Mouse (Mus musculus) heart, postnatal 10 days (tissue): ENCODE data around the gene Tekt5. TPM values are rescaled to one million over a fixed set of nuclear protein-coding genes. Genes with fewer than 3 reads are reported as not detected.

ENCODE experiments used
- DNase-seq, 2 experiments: peaks; one replicate each; pipeline ENCODE4 v3.0.0; 2021
- intact Hi-C: fragments of 180-260 bp; cut with DNase I; formaldehyde crosslinking; loops from one replicate; pipeline ENCODE4 v1.15.1; 2025
- total RNA-seq, 2 experiments: library from RNA; stranded (reverse); gene quantifications; 2 replicates each; pipeline ENCODE4 v1.2.3; 2021

The Tekt5 gene
- total RNA-seq, 2 experiments from 2014 or later = 0.22 TPM; not detected in 1

DNA sequence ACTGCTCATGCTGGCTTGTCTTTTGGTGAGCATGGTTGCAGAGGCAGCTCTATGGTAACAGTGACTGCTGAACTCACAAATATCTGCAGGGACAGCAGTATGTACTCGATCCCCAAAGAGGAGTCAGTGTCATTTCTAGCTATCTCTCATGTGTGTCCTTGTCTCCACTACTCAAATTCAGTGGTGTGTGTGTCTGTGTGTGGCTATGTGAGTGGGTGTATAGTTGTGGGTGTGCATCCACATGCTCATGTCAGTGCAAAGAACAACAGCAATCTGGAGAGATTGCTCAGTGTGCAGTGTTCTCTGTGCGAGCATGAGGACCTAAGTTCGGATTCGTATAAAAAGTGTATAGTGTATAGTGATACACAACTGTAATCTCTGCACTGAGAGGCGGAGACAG is 56.7 kb downstream of the Tekt5 start:
- intact Hi-C loops = no loop called here

DNA sequence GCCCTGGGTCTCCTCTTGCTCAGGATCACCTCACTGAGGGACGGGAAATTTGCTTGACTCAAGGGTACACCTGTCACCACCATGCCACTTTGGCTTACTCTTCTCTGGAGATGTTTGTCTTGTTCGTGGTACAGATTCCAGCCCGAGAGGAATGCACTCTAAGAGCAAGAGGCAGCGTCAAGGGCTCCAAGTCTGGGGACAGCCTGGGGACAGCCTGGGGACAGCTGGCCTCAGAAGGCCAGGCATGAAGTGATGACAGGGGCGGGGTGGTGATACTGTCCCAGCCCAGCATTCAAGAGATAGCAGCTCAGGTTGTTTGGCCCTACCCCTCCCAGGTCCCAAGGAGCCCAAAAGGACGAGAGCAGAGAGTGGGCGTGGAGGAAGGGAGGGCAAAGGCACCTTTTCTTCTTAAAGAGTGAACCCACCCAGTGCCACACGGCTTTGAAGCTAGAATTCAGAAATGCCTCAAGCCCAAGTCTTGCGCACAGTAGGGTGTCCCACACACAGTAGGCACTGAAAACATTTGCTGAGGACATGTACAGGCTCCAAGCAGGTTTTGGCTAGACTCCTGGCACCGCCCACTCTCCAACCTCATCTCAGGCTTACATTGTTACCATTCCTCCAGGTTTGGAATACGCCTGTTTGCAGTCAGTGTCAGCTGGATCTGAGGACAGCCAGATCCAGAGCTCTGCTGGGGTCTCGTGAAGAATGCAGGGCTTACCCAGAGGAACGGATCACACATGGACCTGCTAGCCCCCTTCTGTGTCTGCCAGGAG is 57.7 kb downstream of the Tekt5 start:
- peak; percentile 57 to 71 for DNase-seq
- intact Hi-C loops = loop anchor here (2.0 kb wide), 1 partner anchor 23 kb away; no protein-coding TSS in a partner anchor

More for the DNA sequence above, 56.7 kb downstream of the Tekt5 start:
- DNase-seq = no peak

DNA sequence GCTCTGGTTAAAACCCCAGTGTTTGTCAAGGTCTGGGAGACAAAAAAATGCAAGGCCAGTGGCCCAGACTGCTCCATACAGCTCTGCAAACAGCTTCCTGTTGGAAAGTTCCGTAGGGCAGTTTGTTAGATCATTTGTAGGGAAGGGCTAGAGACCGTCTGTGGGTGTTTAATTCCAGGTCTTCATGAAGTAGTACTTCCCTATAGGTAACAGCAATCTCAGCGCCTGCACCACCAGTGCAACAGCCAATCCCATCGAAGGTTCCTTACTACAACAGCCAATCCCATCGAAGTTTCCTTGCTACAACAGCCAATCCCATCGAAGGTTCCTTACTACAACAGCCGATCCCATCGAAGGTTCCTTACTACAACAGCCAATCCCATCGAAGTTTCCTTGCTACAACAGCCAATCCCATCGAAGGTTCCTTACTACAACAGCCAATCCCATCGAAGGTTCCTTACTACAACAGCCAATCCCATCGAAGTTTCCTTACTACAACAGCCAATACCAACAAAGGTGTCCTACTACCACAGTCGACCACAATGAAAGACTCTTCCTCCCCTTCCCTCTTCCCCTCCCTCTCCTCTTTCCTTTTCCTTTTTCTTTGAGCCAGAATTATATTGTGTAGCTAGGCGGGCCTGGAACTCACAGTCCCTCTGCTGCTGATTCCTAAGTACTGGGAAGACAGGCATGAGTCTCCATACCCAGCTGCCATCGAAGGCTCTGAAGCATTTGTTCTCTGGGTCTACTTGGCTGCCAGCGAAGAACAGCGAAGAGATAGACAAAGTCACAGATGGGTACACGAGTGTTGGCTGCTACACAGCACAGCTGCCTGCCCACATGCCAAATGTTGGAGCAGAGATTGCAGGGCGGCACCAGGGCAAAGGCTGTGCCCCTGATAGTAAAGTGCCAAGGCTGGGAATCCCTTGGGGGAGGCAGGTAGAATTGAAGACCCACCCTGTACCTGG is 58.6 kb downstream of the Tekt5 start:
- DNase-seq = peak in 1 of 2 experiments; percentile 58
- intact Hi-C loops = loop anchor here (2.0 kb wide), 1 partner anchor 22 kb away; no protein-coding TSS in a partner anchor

DNA sequence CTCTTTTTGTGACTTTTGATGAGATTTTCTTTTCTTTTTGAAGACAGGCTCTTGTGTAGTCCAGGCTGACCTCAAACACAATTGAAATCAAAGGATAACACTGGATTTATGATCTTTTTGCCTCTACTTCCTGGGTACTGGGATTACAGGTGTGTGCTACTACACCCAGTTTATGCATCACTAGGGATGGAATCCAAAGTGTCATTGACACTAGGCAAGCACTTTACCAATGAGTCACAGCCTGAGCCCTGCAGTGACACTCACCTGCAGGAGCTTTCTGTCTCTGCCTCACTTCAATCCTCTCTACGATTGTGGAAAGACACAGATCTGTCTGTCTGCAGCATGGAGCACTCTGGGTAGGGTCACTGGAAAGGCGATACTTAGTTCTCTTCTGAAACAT is 59.3 kb downstream of the Tekt5 start:
- no peak for DNase-seq
- intact Hi-C loops = loop anchor here (2.0 kb wide), 1 partner anchor 21 kb away; no protein-coding TSS in a partner anchor

- DNase-seq = no peak
- intact Hi-C loops = no loop called here
Measured at GRCm38 (mm10) chr16:10332732-10333131, 62.6 kb downstream of the Tekt5 start.

DNA sequence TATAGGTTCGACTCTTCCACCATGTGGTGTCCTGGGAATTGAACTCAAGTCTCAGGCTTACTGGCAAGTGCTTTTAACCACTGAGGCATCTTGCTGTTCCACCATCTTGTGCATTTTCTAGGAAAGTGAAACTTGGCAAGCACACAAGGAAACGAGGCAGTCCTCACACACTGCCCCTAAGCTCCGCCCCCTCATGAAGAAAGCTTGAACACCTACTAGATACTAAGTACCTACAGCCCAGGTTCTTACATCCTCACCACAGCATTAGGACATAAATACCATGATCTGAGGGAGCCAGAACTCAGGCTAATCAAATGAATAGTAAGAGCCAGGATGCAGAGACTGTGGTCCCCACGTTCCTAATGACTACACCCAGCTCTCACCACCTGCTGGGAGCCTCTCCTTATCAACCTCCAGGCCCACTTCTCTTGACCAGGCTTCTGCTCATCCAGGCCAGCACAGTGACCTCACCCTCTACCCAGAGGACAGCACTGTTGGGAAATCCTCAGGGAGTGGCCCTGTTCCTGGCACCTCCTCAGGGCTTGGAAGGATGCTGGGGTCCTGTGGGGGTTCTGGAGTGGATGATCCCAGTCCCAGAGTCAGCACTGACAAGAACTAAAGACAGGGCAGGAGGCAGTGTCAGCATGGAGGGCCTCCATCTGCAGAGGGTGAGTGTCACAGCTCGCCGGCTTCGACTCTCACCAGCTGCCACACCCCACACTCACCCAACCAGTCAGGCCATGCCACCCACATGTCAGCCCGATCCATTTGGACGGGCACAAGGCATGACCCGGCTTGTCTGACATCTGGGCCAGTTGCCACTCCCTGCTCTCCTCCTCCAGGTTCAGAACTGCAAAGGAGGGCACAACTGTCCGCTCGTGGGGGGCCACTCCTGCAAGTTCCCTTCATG is 64.4 kb downstream of the Tekt5 start:
- DNase-seq = no peak
- intact Hi-C loops = no loop called here

- intact Hi-C loops = no loop called here
- no peak for DNase-seq
Measured at GRCm38 (mm10) chr16:10327563-10328333, 67.5 kb downstream of the Tekt5 start.

- intact Hi-C loops = no loop called here
Measured at GRCm38 (mm10) chr16:10319914-10320569, 75.2 kb downstream of the Tekt5 start.

DNA sequence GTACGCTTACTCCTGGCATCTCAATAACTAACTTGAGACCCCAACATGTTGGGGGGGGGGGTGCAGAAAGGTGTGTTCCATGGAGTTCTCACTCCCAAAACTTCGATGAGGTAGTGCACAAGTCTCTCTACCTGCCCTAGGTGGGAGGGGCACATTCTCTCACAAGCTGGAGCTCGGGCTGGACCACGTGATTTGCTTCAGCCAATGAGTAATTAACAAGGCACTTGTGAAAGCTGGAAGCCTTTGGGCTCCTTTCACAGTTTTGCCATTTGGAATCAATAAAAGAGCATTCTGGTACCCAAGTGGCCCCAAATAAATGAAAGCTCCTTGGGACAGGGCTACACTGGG is 78.1 kb downstream of the Tekt5 start:
- intact Hi-C loops = no loop called here
- DNase-seq = no peak

More at GRCm38 (mm10) chr16:10319914-10320569, 75.2 kb downstream of the Tekt5 start:
- DNase-seq = no peak

- no peak for DNase-seq
- intact Hi-C loops = no loop called here
Measured at GRCm38 (mm10) chr16:10316493-10317196, 78.6 kb downstream of the Tekt5 start.

GRCm38 (mm10) chr16:10313646-10314088 is 81.6 kb downstream of the Tekt5 start, which contains the start of gene Emp2:
Emp2 (minus strand) TSS chr16:10313968.
- DNase-seq = peak; percentile 76 to 79
- intact Hi-C loops = loop anchor here (2.0 to 5.0 kb wide), 2 partner anchors 23 to 39 kb away; no protein-coding TSS in a partner anchor

DNA sequence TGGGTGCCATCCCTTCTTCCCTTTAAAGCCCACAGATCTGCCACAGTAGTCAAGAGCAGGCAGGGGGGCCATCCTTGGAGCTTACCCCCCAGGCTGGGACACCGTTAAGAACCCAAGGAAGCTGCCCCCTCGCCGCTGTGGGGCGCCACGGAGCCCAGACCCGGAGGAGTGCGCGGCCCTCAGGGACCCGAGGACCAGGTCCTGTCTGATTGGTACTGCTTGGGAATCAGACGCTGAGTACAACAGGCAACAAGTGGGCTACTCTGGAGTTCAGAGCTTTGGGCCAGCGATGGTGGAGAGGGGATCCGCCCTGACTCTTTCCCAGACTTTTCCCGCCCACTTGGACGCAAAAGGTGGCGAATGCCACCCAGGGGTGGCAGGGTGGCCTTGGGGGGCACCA is 82.1 kb downstream of the Tekt5 start:
- DNase-seq = peak; percentile 49 to 59
- intact Hi-C loops = loop anchor here (5.0 kb wide), 1 partner anchor 39 kb away; no protein-coding TSS in a partner anchor

DNA sequence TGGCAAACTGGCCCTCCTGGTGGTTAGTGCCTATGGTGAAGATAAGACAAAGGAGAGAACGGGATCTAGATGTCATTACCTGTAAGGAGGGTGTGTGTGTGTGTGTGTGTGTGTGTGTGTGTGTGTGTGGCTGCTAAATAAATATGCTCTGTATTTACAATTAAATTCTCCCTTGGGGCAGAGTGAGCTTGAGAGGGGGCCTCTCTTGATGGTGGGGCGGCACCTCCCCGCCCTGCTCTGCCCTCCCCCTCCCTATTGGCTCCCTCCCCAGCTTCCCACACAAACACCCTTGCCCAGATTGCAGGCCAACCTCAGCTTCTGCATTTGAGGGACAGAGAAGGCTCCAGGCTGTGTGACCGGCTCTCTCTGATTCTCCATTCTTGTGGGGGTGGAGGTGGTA is 83.3 kb downstream of the Tekt5 start:
- no peak for DNase-seq
- intact Hi-C loops = loop anchor here (5.0 kb wide), 1 partner anchor 40 kb away; no protein-coding TSS in a partner anchor

GRCm38 (mm10) chr16:10311086-10311485 is 84.2 kb downstream of the Tekt5 start:
- intact Hi-C loops = loop anchor here (5.0 kb wide), 1 partner anchor 41 kb away; no protein-coding TSS in a partner anchor
- DNase-seq = peak; percentile 47 to 62

GRCm38 (mm10) chr16:10310507-10310906 is 84.8 kb downstream of the Tekt5 start:
- DNase-seq = peak; percentile 13 to 28
- intact Hi-C loops = loop anchor here (5.0 kb wide), 1 partner anchor 42 kb away; no protein-coding TSS in a partner anchor
